Mouse (Mus musculus): ENCODE measurements around the gene 2210408I21Rik.

GRCm38 (mm10) chr13:77547486-77548385 lies 412.4 kb downstream of the 2210408I21Rik start:
- TF ChIP-seq POLR2A (IDR thresholded peaks at IDR 0.05; ENCODE audit: insufficient read depth, low read depth, low read length) (no peak), CTCF (IDR thresholded peaks at IDR 0.05) (no peak), EP300 (IDR thresholded peaks at IDR 0.05; ENCODE audit: insufficient read depth, low read depth, low read length) (no peak)

All from heart, adult 2 months (tissue).